Mouse (Mus musculus): ENCODE results near the gene Thsd4. TPM values are rescaled to one million over a fixed set of nuclear protein-coding genes. Genes with fewer than 3 reads are reported as not detected.
"Not testable (repeated sequence)": the region's sequence is repeated elsewhere in the genome, so short reads cannot be mapped to it uniquely, and the experiment has no call there.

Gene Thsd4
- total RNA-seq, 2 experiments from 2014 or later: not detected

GRCm38 (mm10) chr9:59940913-59941884 lies 580.6 kb downstream of the Thsd4 start:
- ATAC-seq (replicated peaks; ENCODE audit: low FRiP score, poor library complexity, severe bottlenecking): no peak

GRCm38 (mm10) chr9:59939691-59940090 lies 582.2 kb downstream of the Thsd4 start:
- no peak for ATAC-seq (replicated peaks; ENCODE audit: low FRiP score, poor library complexity, severe bottlenecking)

- ATAC-seq (replicated peaks; ENCODE audit: low FRiP score, poor library complexity, severe bottlenecking): no peak
These were observed 583.3 kb downstream of the Thsd4 start for GRCm38 (mm10) chr9:59938529-59938928.

- not testable (repeated sequence) for ATAC-seq (replicated peaks; ENCODE audit: low FRiP score, poor library complexity, severe bottlenecking)
These were observed 586.0 kb downstream of the Thsd4 start for GRCm38 (mm10) chr9:59935866-59936265.

GRCm38 (mm10) chr9:59930248-59930647 lies 591.6 kb downstream of the Thsd4 start:
- no peak for ATAC-seq (replicated peaks; ENCODE audit: low FRiP score, poor library complexity, severe bottlenecking)

Other genes with a start within 250 kb of the Thsd4 start
- gene Lrrc49, start 166.1 kb upstream of the Thsd4 start, total RNA-seq (2015; ENCODE audit: low replicate concordance): 9.6 TPM in 1 of 2 replicates, not detected in the other
- gene Lrrc49, start 166.1 kb upstream of the Thsd4 start, total RNA-seq (2017; ENCODE audit: low replicate concordance): not detected in 2 replicates
- gene Larp6, start 190.9 kb upstream of the Thsd4 start, total RNA-seq (2015; ENCODE audit: low replicate concordance): 1.3 TPM in 1 of 2 replicates, not detected in the other
- gene Larp6, start 190.9 kb upstream of the Thsd4 start, total RNA-seq (2017; ENCODE audit: low replicate concordance): not detected in 2 replicates